Mouse (Mus musculus) E14TG2a.4 (cell line): ENCODE measurements around the gene Slc22a20.

Experiments used
- CTCF ChIP-seq: conservative IDR thresholded peaks from 2 replicates; pipeline ENCODE4 v1.5.1; 2014; ENCODE audit warnings: low read length
- NANOG ChIP-seq: IDR thresholded peaks from 2 replicates; pipeline ENCODE4 v1.6.1; 2014; ENCODE audit warnings: borderline replicate concordance, low read length, mixed read lengths

DNA sequence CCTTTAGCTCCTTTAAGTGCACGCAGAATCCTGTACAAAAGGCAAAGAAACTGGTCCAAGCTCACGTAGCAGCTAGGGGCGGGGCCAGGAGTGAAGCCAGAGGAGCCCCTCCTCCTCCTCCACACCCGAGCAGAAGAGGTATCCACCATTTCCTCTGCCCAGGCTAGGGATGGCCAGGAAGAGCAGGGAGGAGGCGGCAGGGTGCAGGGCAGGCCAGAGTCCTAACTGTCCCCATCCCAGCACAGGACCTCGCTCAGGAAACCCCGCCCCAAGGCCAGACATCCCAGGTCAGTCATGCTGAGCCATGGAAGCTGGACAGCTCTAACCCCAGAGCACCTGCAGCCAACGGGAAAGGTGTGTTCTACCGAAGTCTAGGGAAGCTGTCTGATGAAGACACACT lies 64.2 kb downstream of the Slc22a20 start:
- no peak for TF ChIP-seq CTCF
- TF ChIP-seq NANOG: no peak
